Mouse (Mus musculus) hematopoietic multipotent progenitor cell, adult 10-12 weeks (in vitro differentiated cells): ENCODE measurements around the gene Tubgcp2. TPM values are rescaled to one million over a fixed set of nuclear protein-coding genes. Genes with fewer than 3 reads are reported as not detected.

Source experiments
- polyA plus RNA-seq: library from polyadenylated mRNA; stranded (reverse); fragments of >175 nt; gene quantifications from 2 replicates; pipeline ENCODE4 v1.2.3, GENCODE M21; 2012; ENCODE audit warnings: low replicate concordance

Gene Tubgcp2
- 4.1 and 6.5 TPM in 2 replicates for polyA plus RNA-seq

GRCm38 (mm10) chr7:140036281-140037170 lies at the start of gene Tubgcp2, which contains the start of gene Zfp511:
Gene Tubgcp2, minus strand, starts transcription at chr7:140036669.
Gene Zfp511, plus strand, starts transcription at chr7:140036391.

GRCm38 (mm10) chr7:140082242-140082678 lies 45.8 kb upstream of the Tubgcp2 start, which contains the start of gene Caly:
Gene Caly, minus strand, starts transcription at chr7:140082548.

GRCm38 (mm10) chr7:140048361-140049114 lies 12.1 kb upstream of the Tubgcp2 start, which contains the start of gene Msx3:
Gene Msx3, minus strand, starts transcription at chr7:140049089.

GRCm38 (mm10) chr7:139992406-139992805 lies 44.1 kb downstream of the Tubgcp2 start, which contains the start of gene Adam8:
Gene Adam8, minus strand, starts transcription at chr7:139992562.

GRCm38 (mm10) chr7:139978278-139978892 lies 58.1 kb downstream of the Tubgcp2 start, which contains the start of gene 6430531B16Rik:
Gene 6430531B16Rik, minus strand, starts transcription at chr7:139978755.

Other genes starting within 250 kb of the Tubgcp2 start
- gene Adgra1, start 202.5 kb downstream of the Tubgcp2 start, polyA plus RNA-seq = not detected in 2 replicates
- gene Kndc1, start 142.0 kb downstream of the Tubgcp2 start, polyA plus RNA-seq = 0.13 and 0.22 TPM in 2 replicates
- 3.6 and 7.4 TPM in 2 replicates for gene Utf1, start 92.9 kb downstream of the Tubgcp2 start, polyA plus RNA-seq
- gene 6430531B16Rik, start 57.9 kb downstream of the Tubgcp2 start, polyA plus RNA-seq = 0.17 and 1.4 TPM in 2 replicates
- 11.9 and 25.8 TPM in 2 replicates for gene Adam8, start 44.1 kb downstream of the Tubgcp2 start, polyA plus RNA-seq
- 20.5 and 29.4 TPM in 2 replicates for gene Zfp511, start 278 bp downstream of the Tubgcp2 start, polyA plus RNA-seq
- not detected in 2 replicates for gene Msx3, start 12.4 kb upstream of the Tubgcp2 start, polyA plus RNA-seq
- gene Caly, start 45.9 kb upstream of the Tubgcp2 start, polyA plus RNA-seq = 0.16 TPM in 1 of 2 replicates, not detected in the other
- gene Prap1, start 56.7 kb upstream of the Tubgcp2 start, polyA plus RNA-seq = not detected in 2 replicates
- gene Fuom, start 65.8 kb upstream of the Tubgcp2 start, polyA plus RNA-seq = 10.5 and 15.7 TPM in 2 replicates
- gene Paox, start 79.1 kb upstream of the Tubgcp2 start, polyA plus RNA-seq = 1.7 and 7.6 TPM in 2 replicates
- gene Echs1, start 79.8 kb upstream of the Tubgcp2 start, polyA plus RNA-seq = 3.3 and 6.3 TPM in 2 replicates
- 6.5 and 7.2 TPM in 2 replicates for gene Mtg1, start 100.9 kb upstream of the Tubgcp2 start, polyA plus RNA-seq
- not detected in 2 replicates for gene Sprn, start 118.2 kb upstream of the Tubgcp2 start, polyA plus RNA-seq
- gene Olfr522, start 128.1 kb upstream of the Tubgcp2 start, polyA plus RNA-seq = not detected in 2 replicates
- not detected in 2 replicates for gene Olfr523, start 136.5 kb upstream of the Tubgcp2 start, polyA plus RNA-seq
- gene Olfr524, start 169.3 kb upstream of the Tubgcp2 start, polyA plus RNA-seq = not detected in 2 replicates
- 0.23 and 0.56 TPM in 2 replicates for gene Cd163l1, start 181.6 kb upstream of the Tubgcp2 start, polyA plus RNA-seq
- gene 5830411N06Rik, start 210.6 kb upstream of the Tubgcp2 start, polyA plus RNA-seq = 0.38 and 0.60 TPM in 2 replicates